Mouse (Mus musculus): Measurements from ENCODE around the gene Olfr543.
"Not testable (repeated sequence)": the region's sequence is repeated elsewhere in the genome, so short reads cannot be mapped to it uniquely, and the experiment has no call there.

Olfr543 gene

DNA sequence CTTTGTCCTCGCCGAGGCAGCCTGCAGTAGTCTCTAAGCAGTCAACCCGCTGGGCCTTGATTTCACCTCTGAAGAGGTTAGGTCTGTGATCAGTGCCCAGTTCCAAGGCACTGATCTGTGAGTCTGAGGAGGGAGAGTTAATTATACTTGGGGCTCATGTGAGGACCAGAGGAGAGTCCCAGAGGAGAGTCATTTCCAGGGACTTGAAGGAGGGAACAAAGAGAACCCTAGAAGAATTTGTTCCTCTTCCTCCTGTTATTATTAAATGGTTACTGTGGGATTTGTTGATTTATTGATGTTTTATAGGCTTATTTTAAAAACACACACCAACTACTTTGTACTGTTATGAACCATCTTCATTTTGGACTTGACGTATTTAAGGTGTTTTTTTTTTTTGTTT lies at the start of gene Olfr543:
Olfr543 (minus strand) TSS at position 101 of the 400 bp plus-strand sequence.
- no peak for DNase-seq (ENCODE audit: low spot score in 2 of 2)

DNA sequence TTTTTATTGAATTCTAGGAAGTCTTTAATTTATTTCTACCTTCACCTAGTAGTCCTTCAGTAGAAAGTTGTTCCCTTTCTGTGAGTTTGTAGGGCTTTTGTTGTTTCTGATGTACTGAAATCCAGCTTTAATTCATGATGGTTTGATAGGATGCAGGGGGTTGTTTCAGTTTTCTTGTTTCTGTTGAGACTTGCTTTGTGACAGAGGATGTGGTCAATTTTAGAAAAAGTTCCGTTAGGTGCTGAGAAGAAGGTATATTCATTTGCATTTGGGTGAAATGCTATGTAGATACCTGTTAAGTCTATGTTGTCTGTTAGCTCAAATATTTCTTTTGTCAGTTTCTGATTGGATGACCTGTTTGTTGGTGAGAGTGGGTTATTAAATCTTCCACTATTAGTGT lies 47.6 kb upstream of the Olfr543 start:
- DNase-seq (ENCODE audit: low spot score in 2 of 2) = no peak

DNA sequence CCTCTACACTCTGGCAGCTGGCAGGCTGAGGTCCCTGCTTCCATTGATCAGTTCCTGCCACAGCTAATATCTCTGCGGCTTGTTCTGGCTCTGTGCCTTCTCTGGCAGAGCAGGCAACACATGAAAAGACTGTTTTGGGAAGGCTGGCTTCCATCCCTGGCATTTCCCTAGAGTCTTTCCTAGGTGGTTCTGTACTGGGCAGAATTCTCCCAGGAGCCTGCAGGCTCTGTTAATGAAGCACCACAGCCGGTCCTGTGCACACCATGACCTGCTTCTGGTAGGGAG lies 35.5 kb upstream of the Olfr543 start:
- DNase-seq (ENCODE audit: low spot score in 2 of 2) = no peak

DNA sequence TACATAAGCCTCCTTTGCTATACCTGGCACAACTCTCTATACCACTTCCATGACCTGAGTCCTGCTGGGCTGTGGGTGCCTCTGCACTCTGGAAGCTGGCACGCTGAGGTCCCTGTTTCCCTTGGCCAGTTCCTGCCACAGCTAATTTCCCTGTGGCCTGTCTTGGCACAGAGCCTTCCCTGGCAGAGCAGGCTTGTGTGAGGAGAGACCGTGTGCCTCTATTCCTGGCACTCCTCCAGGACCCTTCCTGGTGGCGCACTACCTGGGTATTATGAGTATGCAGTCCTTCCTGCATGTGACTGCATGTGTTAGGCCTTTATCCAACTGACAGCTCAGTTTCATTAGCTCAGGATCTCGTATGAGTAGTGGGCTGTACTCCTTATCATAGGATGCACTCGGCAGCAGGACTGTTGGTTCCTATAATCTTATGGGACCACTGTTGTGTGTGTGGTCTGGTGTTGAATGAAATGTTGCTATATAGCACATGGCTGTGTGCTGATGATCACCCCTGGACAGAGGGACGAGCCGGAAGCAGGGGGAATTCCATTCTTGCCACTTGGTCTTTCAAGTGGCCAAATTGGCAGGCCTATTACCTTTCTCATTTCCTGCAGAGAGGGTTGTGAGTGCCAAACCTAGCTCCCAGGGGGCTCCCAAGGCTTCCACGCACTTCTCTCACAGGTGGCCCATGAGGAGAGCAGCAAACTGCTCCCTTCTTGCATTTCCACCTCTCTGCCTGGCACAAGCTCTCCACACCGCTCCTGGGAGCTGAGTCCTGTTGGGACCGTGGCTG lies 35.0 kb upstream of the Olfr543 start:
- no peak for DNase-seq (ENCODE audit: low spot score in 2 of 2)

DNA sequence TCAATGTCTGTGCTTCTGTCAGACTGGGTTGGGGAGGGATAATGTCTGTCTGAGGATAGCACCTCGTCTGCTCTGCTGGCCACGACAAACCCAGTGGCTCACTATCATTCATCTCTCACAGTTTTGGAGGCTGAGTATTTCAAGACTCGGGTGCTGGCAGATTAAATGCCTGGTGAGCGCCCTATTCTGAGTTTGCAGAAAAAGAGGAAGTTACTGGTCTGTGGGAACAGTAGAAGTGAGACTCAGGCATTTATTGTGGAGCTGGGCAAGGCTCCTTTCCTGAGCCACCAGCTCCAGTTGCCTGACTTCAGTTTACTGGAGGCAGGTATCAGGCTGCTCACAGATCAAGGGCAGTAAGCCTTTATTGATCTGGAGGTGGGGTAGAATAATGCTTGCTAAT lies 32.7 kb upstream of the Olfr543 start:
- DNase-seq (ENCODE audit: low spot score in 2 of 2) = no peak

DNA sequence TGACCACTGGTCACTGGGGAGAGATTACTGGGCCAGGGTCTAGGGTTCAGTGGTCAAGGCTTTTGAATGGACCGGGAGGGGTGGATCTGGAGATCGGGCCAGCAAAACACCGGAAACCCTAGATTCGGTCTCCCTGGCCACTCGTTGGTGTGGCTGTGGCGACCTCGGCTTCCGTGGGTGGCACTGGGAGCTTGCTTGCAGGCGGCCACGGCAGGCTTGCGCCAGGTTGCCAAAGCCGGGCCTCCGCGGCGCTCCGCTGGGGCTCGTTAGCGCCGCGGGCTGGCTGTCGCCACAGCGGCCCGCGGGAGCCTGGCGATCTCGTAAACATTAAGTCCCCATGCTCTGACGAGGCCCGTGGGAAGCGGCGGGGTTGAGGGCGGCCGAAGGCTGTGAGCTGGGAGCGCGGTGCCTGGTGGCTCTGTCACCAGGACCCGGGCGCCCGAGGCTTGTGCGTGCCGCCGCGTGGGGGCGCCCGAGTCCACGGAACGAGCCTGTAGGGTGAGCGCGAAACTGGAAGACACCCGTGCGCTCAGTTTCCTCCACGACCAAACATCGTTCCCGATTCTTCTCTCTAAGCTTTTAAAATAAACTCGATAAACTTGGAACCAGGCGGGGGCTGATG lies 31.4 kb upstream of the Olfr543 start:
- DNase-seq (ENCODE audit: low spot score in 2 of 2) = peak; percentile 67 to 85

DNA sequence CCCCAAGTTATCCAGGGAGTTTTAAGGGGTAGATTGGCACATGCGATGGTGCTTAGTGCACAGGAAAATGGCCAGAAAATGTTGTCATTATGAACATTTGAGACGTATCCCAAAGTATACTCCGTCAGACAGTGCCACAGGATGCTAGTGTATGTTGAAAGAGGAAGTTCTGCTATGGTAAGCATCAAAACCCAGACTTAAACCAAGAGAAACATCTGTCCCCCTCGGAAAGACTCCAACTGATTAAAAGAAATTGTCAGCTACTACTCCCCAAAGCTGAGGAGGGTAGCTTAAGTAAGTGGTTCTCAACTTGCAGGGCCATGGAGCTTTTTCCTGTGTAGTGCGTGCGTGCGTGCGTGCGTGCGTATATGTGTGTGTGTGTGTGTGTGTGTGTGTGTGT lies 30.4 kb upstream of the Olfr543 start:
- no peak for DNase-seq (ENCODE audit: low spot score in 2 of 2)

DNA sequence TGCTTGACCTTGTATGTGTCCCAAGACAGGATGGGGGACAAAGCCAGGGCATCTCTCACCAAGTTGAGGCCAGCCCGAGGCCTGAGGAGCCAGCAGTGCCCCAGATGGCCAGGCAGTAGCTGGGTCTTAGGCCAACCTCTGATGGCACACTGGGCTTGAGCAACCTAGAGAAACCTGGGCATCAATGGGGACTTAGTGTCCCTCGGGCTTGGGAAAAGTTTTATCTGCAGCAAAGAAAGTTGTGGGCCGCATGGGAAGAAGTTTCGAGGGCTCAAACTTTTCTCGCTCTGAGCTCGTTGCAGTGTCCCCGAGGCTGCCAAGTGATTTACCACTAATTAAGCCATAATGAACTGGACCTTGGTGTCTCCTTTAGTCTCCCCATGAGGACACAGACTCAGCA lies 28.2 kb upstream of the Olfr543 start:
- DNase-seq (ENCODE audit: low spot score in 2 of 2) = no peak

DNA sequence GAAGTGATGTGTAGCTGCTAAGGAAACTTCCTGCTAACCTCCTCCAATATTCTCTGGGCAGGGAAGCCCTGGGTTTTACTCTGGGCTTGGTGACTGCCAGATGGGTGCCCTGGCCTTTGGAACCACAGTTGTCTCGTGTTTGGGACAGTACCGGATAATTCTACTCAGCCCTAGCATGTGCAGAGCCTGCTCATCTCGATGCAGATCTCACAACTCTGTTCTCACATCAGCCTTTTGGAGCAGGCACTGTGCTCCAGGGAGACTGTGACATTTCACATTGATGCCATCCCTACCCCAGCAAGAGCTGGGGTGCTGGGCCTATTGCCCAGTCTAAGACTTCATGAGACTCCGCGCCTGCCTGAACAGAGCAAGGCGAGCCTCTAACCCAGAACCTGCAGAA lies 27.2 kb upstream of the Olfr543 start:
- no peak for DNase-seq (ENCODE audit: low spot score in 2 of 2)

DNA sequence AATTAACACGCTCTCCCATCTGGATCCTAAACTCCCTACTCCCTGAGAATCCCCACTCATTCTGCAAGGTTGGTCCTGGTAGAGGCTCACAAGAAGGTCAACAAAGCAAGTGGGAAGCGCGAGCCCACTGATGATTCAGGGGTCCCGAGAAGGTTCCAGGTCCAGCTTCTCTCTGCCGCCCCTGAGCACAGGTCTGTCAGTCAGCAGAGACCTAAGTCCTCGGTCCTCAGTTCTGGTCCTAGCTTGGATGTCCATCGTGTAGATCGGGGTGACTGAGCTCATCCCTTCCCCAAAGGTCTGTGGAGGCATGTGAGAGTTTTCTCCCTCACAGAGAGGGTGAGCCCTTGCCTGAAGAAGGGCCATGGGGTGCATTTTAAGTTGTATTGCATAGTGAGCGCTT lies 26.6 kb upstream of the Olfr543 start:
- DNase-seq (ENCODE audit: low spot score in 2 of 2) = no peak

DNA sequence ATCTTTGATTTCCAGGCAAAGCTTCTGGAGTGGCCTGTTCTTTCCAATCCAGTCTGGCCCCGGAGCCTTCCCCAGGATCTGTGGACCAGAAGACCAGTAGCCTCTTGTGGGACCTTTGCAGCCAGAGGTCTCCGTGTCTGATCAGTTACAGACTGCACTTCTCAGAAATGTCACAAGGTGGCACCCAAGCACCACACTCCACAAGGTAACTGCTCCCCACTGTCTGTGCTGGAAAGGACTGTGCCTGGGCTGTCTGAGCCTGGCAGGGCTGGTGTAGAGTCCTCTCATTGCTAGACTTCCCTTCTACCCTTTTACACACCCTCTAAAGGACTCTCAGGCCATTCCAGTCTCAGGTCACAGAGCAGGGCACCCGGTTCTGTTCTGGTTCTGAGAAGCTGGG lies 25.4 kb upstream of the Olfr543 start:
- DNase-seq (ENCODE audit: low spot score in 2 of 2) = peak; percentile 50 to 75

DNA sequence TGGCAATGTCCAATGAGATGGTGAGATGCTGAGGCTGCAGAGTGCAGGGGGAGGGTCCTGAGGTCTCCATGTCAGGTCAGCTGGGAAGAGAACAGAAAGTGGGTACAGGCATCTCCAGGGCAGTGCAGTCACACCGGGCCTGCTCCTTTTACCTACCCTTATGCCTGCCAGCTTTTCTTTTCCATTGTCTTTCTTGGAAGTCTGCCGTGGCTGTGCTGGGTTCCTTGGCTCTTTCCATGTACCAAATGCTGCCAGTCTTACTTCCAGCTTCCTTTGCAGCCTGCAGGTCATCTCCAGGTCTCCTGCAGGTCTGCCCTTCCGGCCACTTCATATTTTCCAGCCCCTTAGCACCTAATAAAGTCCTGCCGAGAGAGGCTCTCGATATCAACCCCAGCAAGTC lies 20.5 kb upstream of the Olfr543 start:
- DNase-seq (ENCODE audit: low spot score in 2 of 2) = no peak

DNA sequence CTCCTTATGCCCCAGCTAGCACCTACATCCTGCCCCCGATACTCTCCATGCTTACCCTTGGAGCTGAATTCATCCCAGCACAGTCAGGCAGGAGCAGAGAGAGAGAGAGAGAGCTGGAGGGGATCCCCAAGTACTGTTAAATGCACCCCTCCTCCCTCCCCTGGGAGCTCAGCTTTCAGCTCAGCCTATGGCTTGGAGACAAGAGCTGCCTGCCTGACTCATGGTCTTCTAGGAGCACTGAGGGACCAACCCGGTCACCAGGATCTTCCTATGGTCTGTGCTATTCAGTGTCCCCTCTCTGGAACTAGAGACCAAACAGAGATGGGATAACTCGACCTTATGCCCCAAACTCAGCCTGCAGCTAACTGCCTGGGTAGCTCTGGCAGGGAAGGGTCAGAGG lies 18.0 kb upstream of the Olfr543 start, which contains the start of gene Olfr545:
Olfr545 (minus strand) TSS at position 101 of the 400 bp plus-strand sequence.
- no peak for DNase-seq (ENCODE audit: low spot score in 2 of 2)

DNA sequence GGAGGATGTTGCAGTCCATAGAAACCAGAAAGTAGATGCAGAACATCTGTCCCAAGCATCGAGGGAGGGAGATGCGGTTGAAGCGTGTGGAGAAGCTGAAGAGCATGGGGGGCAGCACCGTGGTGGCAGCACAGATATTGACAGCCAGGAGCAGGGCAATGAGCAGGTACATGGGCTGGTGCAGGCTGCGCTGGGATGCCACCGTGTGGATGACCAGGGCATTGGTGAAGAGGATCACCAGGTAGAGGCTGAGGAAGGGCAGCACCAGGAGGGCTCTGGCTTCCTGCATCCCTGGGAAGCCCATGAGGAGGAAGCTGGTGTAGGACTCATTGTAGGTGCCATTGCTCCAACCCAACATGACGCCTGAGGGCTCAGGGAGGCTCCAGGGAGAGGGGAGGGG lies 12.9 kb upstream of the Olfr543 start:
- not testable (repeated sequence) for DNase-seq (ENCODE audit: low spot score in 2 of 2)

DNA sequence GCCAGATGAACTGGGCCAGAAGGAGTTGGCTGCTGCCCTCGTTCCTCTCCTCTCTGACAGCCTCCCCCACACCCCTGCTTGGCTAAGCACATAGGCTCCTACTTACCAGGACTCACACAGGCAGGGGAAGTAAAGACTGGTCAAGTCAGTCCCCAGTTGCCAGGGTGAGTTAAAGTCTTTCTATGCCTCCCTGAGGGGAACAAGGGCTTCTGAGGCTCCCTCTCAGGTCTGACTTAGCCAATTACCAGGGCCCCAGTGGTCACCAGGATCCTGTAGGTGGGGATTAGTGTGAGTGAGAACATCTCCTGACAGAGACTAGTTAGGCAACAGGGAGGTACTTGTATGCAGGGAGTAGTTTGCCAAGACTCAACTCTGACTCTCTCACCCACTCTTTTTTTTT lies 6.7 kb upstream of the Olfr543 start, which contains the start of gene Olfr544:
Olfr544 (minus strand) TSS at position 153 of the 400 bp plus-strand sequence.
- no peak for DNase-seq (ENCODE audit: low spot score in 2 of 2)

DNA sequence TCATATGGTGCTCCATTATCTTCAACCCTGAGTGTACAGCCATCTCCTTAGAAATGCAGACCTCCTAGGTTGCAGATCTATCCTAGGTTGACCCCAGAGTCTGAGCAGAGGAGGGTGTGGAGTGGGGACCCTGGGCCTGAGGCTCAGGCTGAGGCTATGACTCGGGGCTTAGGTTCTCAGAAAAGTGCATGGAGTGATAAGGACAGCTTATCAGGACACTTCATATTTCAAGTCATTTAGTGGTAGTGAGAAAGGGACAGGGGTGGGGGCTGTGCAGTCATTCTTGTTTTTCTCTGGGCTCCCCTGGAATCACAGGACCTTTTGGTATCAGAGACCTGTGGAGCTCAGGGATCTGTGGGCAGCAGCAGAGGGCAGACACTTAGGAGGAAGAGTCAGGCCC lies 4.6 kb upstream of the Olfr543 start:
- DNase-seq (ENCODE audit: low spot score in 2 of 2) = no peak

DNA sequence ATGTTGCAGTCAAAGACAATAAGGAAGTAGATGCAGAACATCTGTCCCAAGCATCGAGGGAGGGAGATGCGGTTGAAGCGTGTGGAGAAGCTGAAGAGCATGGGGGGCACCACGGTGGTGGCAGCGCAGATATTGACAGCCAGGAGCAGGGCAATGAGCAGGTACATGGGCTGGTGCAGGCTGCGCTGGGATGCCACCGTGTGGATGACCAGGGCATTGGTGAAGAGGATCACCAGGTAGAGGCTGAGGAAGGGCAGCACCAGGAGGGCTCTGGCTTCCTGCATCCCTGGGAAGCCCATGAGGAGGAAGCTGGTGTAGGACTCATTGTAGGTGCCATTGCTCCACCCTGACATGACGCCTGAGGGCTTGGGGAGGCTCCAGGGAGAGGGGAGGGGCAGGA lies 3.3 kb upstream of the Olfr543 start:
- DNase-seq (ENCODE audit: low spot score in 2 of 2) = not testable (repeated sequence)

DNA sequence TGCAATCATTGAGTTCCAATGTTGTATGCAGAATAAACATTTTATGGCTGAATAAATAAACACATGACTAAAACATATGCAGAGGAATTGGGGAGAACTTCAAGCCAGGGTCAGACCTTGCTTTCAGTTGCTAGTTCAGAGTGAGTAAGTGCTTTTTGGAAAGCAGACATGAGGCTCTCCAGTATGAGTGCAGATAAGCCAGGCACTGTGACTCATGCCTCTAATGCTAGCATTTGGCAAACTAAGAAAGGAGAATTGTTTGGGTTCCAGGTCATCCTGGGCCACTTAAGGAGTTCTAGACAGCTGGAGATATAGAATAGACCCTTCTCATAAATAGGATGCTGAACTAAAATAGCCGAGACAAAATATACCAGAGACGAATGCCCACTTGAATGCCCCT lies 2.2 kb upstream of the Olfr543 start:
- no peak for DNase-seq (ENCODE audit: low spot score in 2 of 2)

DNA sequence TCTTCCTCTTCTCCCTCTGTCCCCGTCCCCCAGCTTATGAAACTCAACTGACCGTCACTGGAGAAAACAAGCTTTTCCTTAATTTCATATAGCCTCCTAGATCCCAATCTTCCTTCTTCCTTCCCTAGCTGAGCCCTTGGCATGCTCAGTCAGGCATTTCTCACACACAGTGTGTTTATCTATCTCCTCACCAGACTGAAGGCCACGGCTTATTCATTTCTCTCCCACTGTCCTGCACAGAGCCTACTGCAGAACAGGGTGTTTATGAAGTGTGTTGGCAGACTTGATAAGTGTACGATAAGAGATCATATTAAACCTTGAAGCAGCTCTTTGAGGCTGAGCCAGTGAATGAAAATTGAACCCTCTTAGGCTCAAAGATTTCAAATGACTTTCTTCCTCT lies 658 bp downstream of the Olfr543 start:
- DNase-seq (ENCODE audit: low spot score in 2 of 2) = no peak

DNA sequence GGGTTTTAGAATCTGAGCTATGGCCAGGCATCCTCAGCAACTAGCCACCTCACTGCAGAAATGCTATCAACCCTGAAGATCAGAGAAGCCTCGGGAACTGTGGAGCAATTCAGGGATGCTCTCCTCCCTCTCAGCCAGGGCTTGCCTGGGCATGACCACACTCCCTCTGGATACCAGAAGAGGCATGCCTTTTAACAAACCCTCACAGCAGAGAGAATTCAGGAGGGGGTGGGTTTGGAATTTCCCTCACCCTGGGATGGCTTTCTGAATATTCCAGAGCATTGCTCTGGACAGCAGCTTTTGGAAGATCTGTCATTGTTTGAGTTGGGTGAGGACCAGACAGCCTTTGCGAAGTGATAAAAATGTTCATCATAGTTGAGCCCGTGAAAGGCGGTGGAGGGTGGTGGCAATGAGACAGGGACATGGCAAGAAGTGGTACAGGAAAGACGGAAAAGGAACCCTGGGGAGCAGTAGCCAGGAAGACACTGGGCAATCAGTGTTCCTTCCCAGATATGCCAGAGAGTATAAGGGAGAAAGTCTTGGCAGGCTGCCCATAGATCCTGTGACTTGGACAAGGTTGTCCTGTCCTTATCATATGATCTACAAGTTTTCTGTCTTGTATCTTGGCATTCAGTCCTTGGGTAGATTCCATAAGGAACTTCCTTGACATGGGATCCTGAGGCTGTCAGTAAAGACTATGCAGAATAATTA lies 2.0 kb downstream of the Olfr543 start:
- DNase-seq (ENCODE audit: low spot score in 2 of 2) = no peak

DNA sequence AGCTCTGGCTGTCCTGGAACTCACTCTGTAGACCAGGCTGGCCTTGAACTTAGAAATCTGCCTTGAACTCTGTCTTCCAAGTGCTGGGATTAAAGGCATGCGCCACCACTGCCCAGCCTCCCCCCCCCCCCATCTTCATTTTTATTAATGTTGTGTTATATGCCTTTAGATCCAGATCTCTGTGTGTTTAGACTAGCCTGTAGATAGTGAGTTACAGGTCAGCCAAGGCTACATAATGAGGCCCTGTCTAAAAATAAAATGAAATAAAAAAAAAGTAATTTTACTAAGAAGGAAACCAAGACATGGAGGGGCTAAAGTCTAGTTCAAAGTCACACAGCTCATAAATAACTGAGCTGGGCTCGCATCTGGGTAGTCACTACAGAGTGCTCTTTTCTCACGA lies 2.6 kb downstream of the Olfr543 start:
- DNase-seq (ENCODE audit: low spot score in 2 of 2) = no peak

DNA sequence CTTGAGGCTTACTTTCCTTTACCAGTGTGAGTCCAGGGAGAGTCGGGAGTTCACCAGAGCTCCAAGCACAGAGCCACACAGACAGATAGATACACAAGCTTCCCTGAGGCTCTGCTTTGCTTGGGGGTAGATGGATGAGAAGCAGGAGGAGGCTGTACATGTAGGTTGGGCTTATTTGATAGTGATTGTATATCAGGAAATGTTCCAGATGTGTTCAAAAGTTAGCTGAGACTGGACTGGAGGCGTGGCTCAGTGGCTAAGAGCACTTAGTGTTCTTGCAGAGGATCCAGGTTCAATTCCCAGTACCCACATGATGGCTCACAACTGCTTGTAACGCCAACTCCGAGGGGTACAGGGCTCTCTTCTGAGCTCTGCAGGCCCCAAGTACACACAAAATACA lies 3.1 kb downstream of the Olfr543 start:
- DNase-seq (ENCODE audit: low spot score in 2 of 2) = no peak

DNA sequence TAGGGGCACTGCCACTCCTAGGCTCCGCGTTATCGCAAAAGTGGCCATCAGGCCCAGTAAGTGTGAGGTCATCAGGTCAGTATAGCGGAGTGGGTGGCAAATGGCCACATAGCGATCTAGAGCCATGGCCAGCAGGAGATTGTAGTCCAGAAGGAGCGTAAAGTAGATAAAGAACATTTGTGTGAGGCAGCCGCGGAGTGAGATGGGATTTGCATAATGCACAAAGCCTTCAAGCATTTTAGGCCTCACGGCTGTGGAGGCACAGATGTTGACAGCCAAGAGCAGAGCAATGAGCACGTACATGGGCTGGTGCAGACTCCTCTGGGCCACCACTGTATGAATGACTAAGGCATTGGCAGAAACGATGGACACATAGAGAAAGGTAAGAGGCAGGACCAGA lies 4.1 kb downstream of the Olfr543 start:
- no peak for DNase-seq (ENCODE audit: low spot score in 2 of 2)

All from frontal cortex, postnatal 10 days (tissue).